Mouse (Mus musculus) bone marrow macrophage, adult 2 months (primary cell): ENCODE data around the gene Chst8.

Experiments used
- CTCF ChIP-seq: IDR thresholded peaks from 2 replicates; pipeline ENCODE4 v1.5.1; 2012; ENCODE audit warnings: low read depth, mild to moderate bottlenecking, low read length, moderate library complexity
- POLR2A ChIP-seq: IDR thresholded peaks from 2 replicates; pipeline ENCODE4 v1.6.1; 2012; ENCODE audit warnings: mild to moderate bottlenecking, low read depth, low read length, borderline replicate concordance

DNA sequence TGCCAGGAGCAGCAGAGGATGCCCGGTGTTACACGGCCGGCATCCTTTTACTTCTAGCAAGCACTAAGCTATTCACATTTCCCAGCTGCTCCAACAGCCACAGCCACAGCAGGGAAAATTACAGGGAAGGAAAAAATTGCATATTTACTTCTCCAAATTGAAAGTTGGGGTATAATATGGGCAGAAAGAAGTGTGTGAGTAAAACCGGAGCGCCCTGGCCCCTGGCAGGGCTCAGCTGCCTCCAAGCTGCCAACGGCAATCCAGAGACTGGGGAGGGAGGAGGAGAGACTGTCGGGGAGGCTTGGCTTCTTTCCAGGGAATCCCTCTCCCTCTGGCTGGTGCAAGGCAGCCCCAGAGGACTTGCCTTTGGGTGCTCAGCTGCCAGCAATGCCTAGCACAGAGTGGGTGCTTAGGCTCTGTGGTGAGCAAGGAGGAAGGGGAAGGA, 53.1 kb downstream of the Chst8 start:
- TF ChIP-seq CTCF (no peak), POLR2A (no peak)
